Mouse (Mus musculus): ENCODE data around the gene Hp.

The Hp gene

GRCm38 (mm10) chr8:109551663-109552062 lies 27.3 kb downstream of the Hp start:
- no peak for DNase-seq

GRCm38 (mm10) chr8:109544049-109544448 lies 34.9 kb downstream of the Hp start:
- no peak for DNase-seq

- no peak for DNase-seq
These were observed 36.0 kb downstream of the Hp start for GRCm38 (mm10) chr8:109542748-109543519.

- DNase-seq, result no peak
These were observed 36.8 kb downstream of the Hp start for GRCm38 (mm10) chr8:109542165-109542564.

GRCm38 (mm10) chr8:109536703-109537102 lies 42.3 kb downstream of the Hp start:
- DNase-seq, result peak; percentile 54 to 78

- DNase-seq, result peak in 1 of 2 experiments; percentile 47
These were observed 43.6 kb downstream of the Hp start for GRCm38 (mm10) chr8:109535140-109535990.

Data from kidney, adult 8-10 months (tissue).